Mouse (Mus musculus): ENCODE results near the gene Zfp579. TPM values are rescaled to one million over a fixed set of nuclear protein-coding genes. Genes with fewer than 3 reads are reported as not detected.
A peak's percentile ranks its signal among the peaks of the same experiment; 100 is the strongest.

Gene Zfp579
- total and polyA plus RNA-seq, 3 experiments = 12.3 to 51.8 (median 14.0) TPM

DNA sequence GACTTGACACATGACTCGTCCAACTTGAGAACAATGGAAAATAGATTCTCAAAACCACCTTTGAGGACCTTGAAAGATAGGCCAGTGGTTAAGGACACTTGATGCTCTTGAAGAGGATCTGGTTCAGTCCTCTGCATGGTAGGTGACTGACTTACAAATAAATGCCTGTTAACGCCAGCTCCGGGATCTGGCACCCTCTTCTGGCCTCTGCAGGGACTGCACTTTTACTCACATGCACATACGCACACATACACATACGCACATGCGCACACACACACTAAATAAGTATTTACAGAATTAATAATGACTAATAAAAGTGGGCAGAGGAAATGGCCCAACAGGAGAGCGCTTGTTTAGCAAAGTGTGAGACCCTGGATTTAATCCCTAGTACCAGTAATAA, 19.1 kb downstream of the Zfp579 start:
- TF ChIP-seq EP300 (IDR thresholded peaks at IDR 0.05; ENCODE audit: insufficient read depth, low read depth, low read length) (no peak), CTCF (IDR thresholded peaks at IDR 0.05) (peak; percentile 20)
- Histone ChIP-seq H3K27me3 (ENCODE audit: control insufficient read depth, insufficient read depth, low read length) (no peaks in the 10 kb centered on the region), H3K4me1 (ENCODE audit: control insufficient read depth, insufficient read depth, low read length) (peaks cover 6% of the 10 kb centered on the region), H3K27ac (no peak overlapping the region), H3K9ac (ENCODE audit: low read depth, low read length) (no peak overlapping the region), H3K36me3 (ENCODE audit: control insufficient read depth, insufficient read depth, low read length) (no peaks in the 10 kb centered on the region), H3K79me2 (replicated peaks; ENCODE audit: control insufficient read depth, insufficient read depth, low read length) (no peaks in the 10 kb centered on the region), H3K4me3 (no peak overlapping the region)
- DNase-seq = no peak
- intact Hi-C loops (cut with DNase I) = no loop called here
- 90% methylated on average over 7 of the region's 7 CpGs for WGBS

DNA sequence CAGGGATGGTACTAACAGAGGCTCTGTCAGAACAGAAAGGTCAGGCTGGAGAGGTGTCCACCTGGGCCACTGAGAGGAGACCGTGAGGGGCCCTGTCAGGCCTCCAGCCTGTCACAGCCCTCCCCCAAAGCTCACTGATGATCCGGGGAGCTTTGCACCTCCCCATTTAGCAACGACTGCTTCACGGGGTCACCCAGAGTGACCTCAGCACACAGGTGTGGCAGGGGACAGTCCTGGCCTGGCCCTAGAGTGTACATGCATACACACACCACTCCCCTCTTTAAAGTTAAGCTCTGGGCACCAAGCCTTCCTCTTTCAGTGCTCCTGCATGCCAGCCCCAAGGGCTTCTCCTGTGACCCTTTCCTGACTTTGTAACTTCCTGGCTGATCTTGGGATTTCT, 20.5 kb downstream of the Zfp579 start:
- TF ChIP-seq POLR2A (IDR thresholded peaks at IDR 0.05; ENCODE audit: insufficient read depth, low read depth, low read length) = no peak
- no peak for TF ChIP-seq EP300 (IDR thresholded peaks at IDR 0.05; ENCODE audit: insufficient read depth, low read depth, low read length)
- TF ChIP-seq CTCF (IDR thresholded peaks at IDR 0.05) = no peak
- WGBS = 60% methylated on average over 4 of the region's 4 CpGs

DNA sequence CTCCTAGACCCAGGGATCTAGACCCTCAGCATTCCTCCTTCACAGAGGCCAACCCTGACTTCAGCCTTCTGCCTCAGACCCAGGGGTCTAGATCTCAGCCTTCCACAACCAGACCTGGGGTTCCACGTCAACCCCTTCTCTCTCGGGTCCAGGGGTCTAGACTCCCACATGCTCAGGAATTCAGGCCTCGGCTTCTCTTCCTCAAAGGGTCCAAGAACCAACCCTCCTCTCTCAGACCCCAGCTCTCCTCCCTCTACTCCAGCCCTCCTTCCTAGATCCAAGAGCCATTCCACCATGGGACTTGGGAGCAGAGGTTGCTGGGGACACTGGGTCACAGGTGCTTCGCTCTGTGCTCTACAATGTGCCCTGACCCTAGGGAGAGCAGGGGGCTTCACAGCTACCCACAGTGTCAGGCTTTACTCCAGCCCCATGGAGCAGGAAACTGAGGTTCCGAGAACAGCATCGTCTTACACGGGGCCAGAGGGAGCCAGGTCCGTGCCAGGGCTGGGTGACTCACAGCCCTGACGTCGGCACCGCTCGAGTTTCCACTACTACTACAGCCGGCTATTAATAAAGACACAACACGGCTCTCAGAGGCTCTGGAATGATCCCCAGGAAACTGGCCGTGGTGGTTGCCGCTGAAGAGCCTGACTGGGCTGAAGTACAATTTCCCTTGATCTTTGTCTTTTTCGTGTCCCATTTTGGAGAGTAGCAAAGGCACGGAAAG, 23.5 kb downstream of the Zfp579 start:
- peak overlapping the region; percentile 12 for H3K9ac ChIP-seq (ENCODE audit: low read depth, low read length)
- H3K27me3 ChIP-seq (ENCODE audit: control insufficient read depth, insufficient read depth, low read length) = no peaks in the 10 kb centered on the region
- peak; percentile 73 to 84 for DNase-seq
- intact Hi-C loops (cut with DNase I) = no loop called here
- peak overlapping the region; percentile 84 for H3K27ac ChIP-seq
- 22% methylated on average over 18 of the region's 18 CpGs for WGBS
- peaks cover 6% of the 10 kb centered on the region for H3K4me1 ChIP-seq (ENCODE audit: control insufficient read depth, insufficient read depth, low read length)
- no peaks in the 10 kb centered on the region for H3K36me3 ChIP-seq (ENCODE audit: control insufficient read depth, insufficient read depth, low read length)
- H3K4me3 ChIP-seq = no peak overlapping the region
- H3K79me2 ChIP-seq (replicated peaks; ENCODE audit: control insufficient read depth, insufficient read depth, low read length) = no peaks in the 10 kb centered on the region
- TF ChIP-seq CTCF (IDR thresholded peaks at IDR 0.05) = no peak
- peak; percentile 50; the same call in 1 of the 2 replicates for TF ChIP-seq EP300 (IDR thresholded peaks at IDR 0.05; ENCODE audit: insufficient read depth, low read depth, low read length)
- 0 out of 2 replicates have a peak, but pooled peaks have one; percentile 38 for TF ChIP-seq POLR2A (IDR thresholded peaks at IDR 0.05; ENCODE audit: insufficient read depth, low read depth, low read length)

More for the DNA sequence above, 20.5 kb downstream of the Zfp579 start:
- no peaks in the 10 kb centered on the region for H3K36me3 ChIP-seq (ENCODE audit: control insufficient read depth, insufficient read depth, low read length)
- DNase-seq = no peak
- H3K4me1 ChIP-seq (ENCODE audit: control insufficient read depth, insufficient read depth, low read length) = peaks cover 6% of the 10 kb centered on the region
- H3K9ac ChIP-seq (ENCODE audit: low read depth, low read length) = no peak overlapping the region
- intact Hi-C loops (cut with DNase I) = no loop called here
- no peak overlapping the region for H3K4me3 ChIP-seq
- no peak overlapping the region for H3K27ac ChIP-seq
- H3K27me3 ChIP-seq (ENCODE audit: control insufficient read depth, insufficient read depth, low read length) = no peaks in the 10 kb centered on the region
- H3K79me2 ChIP-seq (replicated peaks; ENCODE audit: control insufficient read depth, insufficient read depth, low read length) = no peaks in the 10 kb centered on the region

DNA sequence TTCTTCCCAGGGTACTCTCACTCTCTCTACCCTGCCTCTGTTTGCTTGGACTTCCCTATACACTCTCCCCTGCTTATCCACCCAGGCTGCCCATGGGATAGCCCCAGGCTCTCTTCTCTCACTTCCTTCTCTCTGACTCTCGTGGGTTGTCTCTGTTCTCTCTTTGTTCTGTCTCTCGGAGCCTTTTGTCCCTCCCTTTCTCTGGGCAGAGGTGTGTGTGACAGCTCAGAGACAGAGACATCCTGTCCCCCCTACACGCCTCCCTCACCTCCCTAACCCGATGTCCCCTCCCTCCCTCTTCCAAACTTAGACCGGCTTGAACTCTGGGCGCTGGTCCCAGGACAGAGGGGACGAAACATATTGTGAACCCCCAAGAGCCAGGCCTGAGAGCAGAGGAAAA, 24.2 kb downstream of the Zfp579 start:
- Histone ChIP-seq H3K4me3 (no peak overlapping the region), H3K27ac (peak overlapping the region; percentile 84), H3K79me2 (replicated peaks; ENCODE audit: control insufficient read depth, insufficient read depth, low read length) (no peaks in the 10 kb centered on the region), H3K4me1 (ENCODE audit: control insufficient read depth, insufficient read depth, low read length) (peaks cover 6% of the 10 kb centered on the region), H3K27me3 (ENCODE audit: control insufficient read depth, insufficient read depth, low read length) (no peaks in the 10 kb centered on the region), H3K9ac (ENCODE audit: low read depth, low read length) (no peak overlapping the region), H3K36me3 (ENCODE audit: control insufficient read depth, insufficient read depth, low read length) (no peaks in the 10 kb centered on the region)
- DNase-seq = peak in 1 of 2 experiments; percentile 60
- intact Hi-C loops (cut with DNase I) = no loop called here
- 10% methylated on average over 7 of the region's 7 CpGs for WGBS
- TF ChIP-seq CTCF (IDR thresholded peaks at IDR 0.05) (no peak), POLR2A (IDR thresholded peaks at IDR 0.05; ENCODE audit: insufficient read depth, low read depth, low read length) (peak; percentile 10; the same call in 1 of the 2 replicates), EP300 (IDR thresholded peaks at IDR 0.05; ENCODE audit: insufficient read depth, low read depth, low read length) (peak; percentile 71; the same call in 1 of the 2 replicates)

DNA sequence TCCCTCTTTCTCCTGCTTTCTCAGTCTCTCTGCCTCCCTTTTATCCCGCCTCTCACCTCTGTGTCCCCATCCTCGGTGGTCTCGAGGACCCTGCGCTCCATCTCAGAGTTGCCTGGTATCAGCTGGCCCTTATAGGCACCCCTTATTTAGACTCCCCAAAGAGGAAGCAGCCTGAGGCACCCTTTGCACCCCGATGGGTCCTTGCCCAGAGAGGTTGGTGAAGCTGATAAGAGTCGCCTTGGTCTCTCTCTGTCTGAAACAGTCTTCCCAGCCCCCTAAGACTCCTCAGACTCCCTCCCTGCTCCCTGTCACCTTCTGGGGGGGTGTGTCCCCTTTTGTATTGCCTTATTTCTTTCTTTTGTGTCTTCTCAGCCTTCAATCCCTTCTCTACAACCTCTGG, 24.9 kb downstream of the Zfp579 start, which contains the start of gene Sbk3:
Gene Sbk3, minus strand, starts transcription at position 101 of the 400 bp plus-strand sequence.
- no peak within 1 kb of the TSS for H3K4me3 ChIP-seq
- H3K79me2 ChIP-seq (replicated peaks; ENCODE audit: control insufficient read depth, insufficient read depth, low read length) = no peaks in the 10 kb centered on the region
- 57% methylated on average over 6 of the region's 6 CpGs for WGBS
- no peaks in the 10 kb centered on the region for H3K27me3 ChIP-seq (ENCODE audit: control insufficient read depth, insufficient read depth, low read length)
- H3K4me1 ChIP-seq (ENCODE audit: control insufficient read depth, insufficient read depth, low read length) = peaks cover 6% of the 10 kb centered on the region
- H3K9ac ChIP-seq (ENCODE audit: low read depth, low read length) = peak within 1 kb of the TSS; percentile 12; the same call in 1 of the 2 replicates
- peak within 1 kb of the TSS; percentile 84 for H3K27ac ChIP-seq
- no peaks in the 10 kb centered on the region for H3K36me3 ChIP-seq (ENCODE audit: control insufficient read depth, insufficient read depth, low read length)
- intact Hi-C loops (cut with DNase I) = no loop called here
- DNase-seq = no peak
- TF ChIP-seq POLR2A (IDR thresholded peaks at IDR 0.05; ENCODE audit: insufficient read depth, low read depth, low read length) (no peak), CTCF (IDR thresholded peaks at IDR 0.05) (no peak), EP300 (IDR thresholded peaks at IDR 0.05; ENCODE audit: insufficient read depth, low read depth, low read length) (no peak)

DNA sequence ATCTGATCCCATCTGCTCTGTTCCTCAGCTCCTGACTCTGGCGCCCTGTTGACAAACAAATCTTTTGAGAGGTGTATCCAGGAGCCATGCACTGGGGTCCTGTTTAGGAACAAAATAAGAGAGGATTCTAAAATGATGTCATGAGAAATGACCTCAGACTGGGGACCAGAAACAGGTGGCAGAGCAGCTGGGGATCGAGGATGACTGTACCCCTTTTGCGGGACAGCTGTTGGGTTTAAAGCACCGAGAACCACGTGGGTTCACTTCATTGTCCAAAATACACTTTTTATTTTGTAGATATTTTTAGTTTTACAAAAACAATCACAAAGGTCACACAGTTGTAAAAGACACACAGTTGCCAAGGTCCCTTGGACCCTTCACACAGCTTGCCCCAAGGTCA, 31.0 kb downstream of the Zfp579 start:
- H3K27me3 ChIP-seq (ENCODE audit: control insufficient read depth, insufficient read depth, low read length) = no peaks in the 10 kb centered on the region
- no peaks in the 10 kb centered on the region for H3K4me1 ChIP-seq (ENCODE audit: control insufficient read depth, insufficient read depth, low read length)
- no peak overlapping the region for H3K27ac ChIP-seq
- WGBS = 69% methylated on average over 5 of the region's 5 CpGs
- H3K36me3 ChIP-seq (ENCODE audit: control insufficient read depth, insufficient read depth, low read length) = no peaks in the 10 kb centered on the region
- no peak for TF ChIP-seq POLR2A (IDR thresholded peaks at IDR 0.05; ENCODE audit: insufficient read depth, low read depth, low read length)
- no peak for TF ChIP-seq CTCF (IDR thresholded peaks at IDR 0.05)
- H3K4me3 ChIP-seq = no peak overlapping the region
- no peak for DNase-seq
- no peak overlapping the region for H3K9ac ChIP-seq (ENCODE audit: low read depth, low read length)
- H3K79me2 ChIP-seq (replicated peaks; ENCODE audit: control insufficient read depth, insufficient read depth, low read length) = no peaks in the 10 kb centered on the region
- intact Hi-C loops (cut with DNase I) = loop anchor here (1.0 kb wide), 1 partner anchor 22 kb away; no protein-coding TSS in a partner anchor
